Mouse (Mus musculus) forebrain, embryonic 13.5 days (tissue): Measurements from ENCODE around the gene Gm13691. TPM values are rescaled to one million over a fixed set of nuclear protein-coding genes. Genes with fewer than 3 reads are reported as not detected.
"Not testable (repeated sequence)": the region's sequence is repeated elsewhere in the genome, so short reads cannot be mapped to it uniquely, and the experiment has no call there.

Source experiments
- ATAC-seq: fragments of 200-750 bp; cut with Nextera tagmentation; 2 replicates; pipeline ENCODE4 v1.8.0; 2017
- H3K27ac ChIP-seq: fragments of 300-500 bp; sonication (generic); 2 replicates; pipeline ENCODE4 v1.5.1; 2015; ENCODE audit warnings: inconsistent platforms, mild to moderate bottlenecking, moderate library complexity
- H3K27me3 ChIP-seq: fragments of 300-500 bp; sonication (generic); 2 replicates; pipeline ENCODE4 v1.6.1; 2015; ENCODE audit warnings: mild to moderate bottlenecking, inconsistent platforms
- H3K36me3 ChIP-seq: fragments of 300-500 bp; sonication (generic); 2 replicates; pipeline ENCODE4 v1.6.1; 2015; ENCODE audit warnings: mild to moderate bottlenecking, inconsistent platforms; ENCODE audit not compliant: poor library complexity, severe bottlenecking
- H3K4me1 ChIP-seq: fragments of 300-500 bp; sonication (generic); 2 replicates; pipeline ENCODE4 v1.6.1; 2015; ENCODE audit warnings: inconsistent platforms
- H3K4me2 ChIP-seq: fragments of 300-500 bp; sonication (generic); 2 replicates; pipeline ENCODE4 v1.6.1; 2015; ENCODE audit warnings: inconsistent platforms, mild to moderate bottlenecking, moderate library complexity
- H3K4me3 ChIP-seq: fragments of 300-500 bp; sonication (generic); 2 replicates; pipeline ENCODE4 v1.5.1; 2015; ENCODE audit warnings: mild to moderate bottlenecking, inconsistent platforms
- H3K9ac ChIP-seq: fragments of 300-500 bp; sonication (generic); 2 replicates; pipeline ENCODE4 v1.6.1; 2015; ENCODE audit warnings: mild to moderate bottlenecking, inconsistent platforms
- H3K9me3 ChIP-seq: fragments of 300-500 bp; sonication (generic); replicated peaks from 2 replicates; pipeline ENCODE4 v1.6.1; 2016; ENCODE audit warnings: inconsistent platforms
- WGBS: fragments of 180-500 bp; shearing (Covaris S2); methylation state at CpG from one replicate; pipeline ENCODE4 v1.1.7; 2015; 5-methylcytosine and 5-hydroxymethylcytosine counted together
- polyA plus RNA-seq: library from polyadenylated mRNA; unstranded; fragments of >200 nt; fragmentation: Nextera tagmentation; extraction: Ambion mirVana; gene quantifications from 2 replicates; pipeline ENCODE4 v1.2.1, GENCODE M21; 2015

Gm13691 gene
- polyA plus RNA-seq, 1 experiment from 2014 or later: not detected

DNA sequence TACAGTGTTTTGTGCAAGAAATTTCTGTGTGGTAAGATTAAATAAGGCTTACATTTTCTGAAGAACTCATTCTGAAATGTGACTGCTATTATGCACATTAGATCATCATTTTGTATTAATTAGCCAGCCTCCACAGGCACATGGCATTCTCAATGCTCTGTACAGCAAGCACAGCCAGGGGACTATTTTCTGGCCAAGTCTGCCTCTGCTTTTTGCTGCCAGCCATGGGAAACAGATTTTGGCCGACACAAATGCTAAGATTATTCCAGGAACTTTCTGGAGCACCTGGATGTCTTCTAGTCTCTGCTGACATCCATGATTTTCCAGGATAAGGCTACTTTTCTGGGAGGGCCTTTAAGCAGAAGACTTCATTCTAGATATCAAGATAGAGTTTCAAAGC is 18.6 kb downstream of the Gm13691 start:
- 0 out of 2 replicates have a peak, but pooled peaks have one; percentile 65 for ATAC-seq
- WGBS: 51% methylated on average over 1 of the region's 1 CpGs
- Histone ChIP-seq H3K4me1 (no peaks in the 10 kb centered on the region), H3K4me3 (no peak overlapping the region), H3K9me3 (no peaks in the 10 kb centered on the region), H3K4me2 (no peak overlapping the region), H3K27ac (no peak overlapping the region), H3K9ac (no peak overlapping the region), H3K27me3 (no peaks in the 10 kb centered on the region), H3K36me3 (no peaks in the 10 kb centered on the region)

- H3K27ac ChIP-seq: no peak overlapping the region
- no peaks in the 10 kb centered on the region for H3K36me3 ChIP-seq
- no peak for ATAC-seq
- H3K4me2 ChIP-seq: no peak overlapping the region
- H3K9me3 ChIP-seq: no peaks in the 10 kb centered on the region
- WGBS: 87% methylated on average over 3 of the region's 3 CpGs
- no peaks in the 10 kb centered on the region for H3K4me1 ChIP-seq
- H3K4me3 ChIP-seq: no peak overlapping the region
- H3K9ac ChIP-seq: no peak overlapping the region
- no peaks in the 10 kb centered on the region for H3K27me3 ChIP-seq
Observed at GRCm38 (mm10) chr2:84009818-84010217, 19.5 kb downstream of the Gm13691 start.

- no peak overlapping the region for H3K27ac ChIP-seq
- 73% methylated on average over 6 of the region's 6 CpGs for WGBS
- ATAC-seq: no peak
Observed at GRCm38 (mm10) chr2:84014572-84014971, 24.2 kb downstream of the Gm13691 start.

DNA sequence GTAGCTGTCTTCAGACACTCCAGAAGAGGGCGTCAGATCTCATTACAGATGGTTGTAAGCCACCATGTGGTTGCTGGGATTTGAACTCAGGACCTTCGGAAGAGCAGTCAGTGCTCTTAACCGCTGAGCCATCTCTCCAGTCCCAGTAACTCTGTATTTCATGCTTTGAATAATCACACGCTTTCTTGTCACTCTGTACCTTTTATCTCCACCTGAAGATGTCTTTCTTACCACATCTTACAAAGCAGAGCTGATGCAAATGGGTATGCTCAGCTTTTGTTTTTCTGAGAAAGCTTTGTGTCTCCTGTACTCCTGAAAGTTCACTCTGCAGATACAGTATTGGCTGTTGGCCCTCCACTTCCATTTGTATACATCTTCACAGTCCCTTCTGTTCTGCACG is 25.9 kb downstream of the Gm13691 start:
- not testable (repeated sequence) for ATAC-seq

More at GRCm38 (mm10) chr2:84014572-84014971, 24.2 kb downstream of the Gm13691 start:
- H3K36me3 ChIP-seq: no peaks in the 10 kb centered on the region
- H3K4me2 ChIP-seq: no peak overlapping the region
- H3K9ac ChIP-seq: no peak overlapping the region
- no peaks in the 10 kb centered on the region for H3K9me3 ChIP-seq
- no peak overlapping the region for H3K4me3 ChIP-seq
- no peaks in the 10 kb centered on the region for H3K4me1 ChIP-seq
- H3K27me3 ChIP-seq: no peaks in the 10 kb centered on the region

GRCm38 (mm10) chr2:84018330-84018729 is 28.0 kb downstream of the Gm13691 start:
- H3K9me3 ChIP-seq: no peaks in the 10 kb centered on the region
- no peaks in the 10 kb centered on the region for H3K27me3 ChIP-seq
- H3K9ac ChIP-seq: no peak overlapping the region
- no peak overlapping the region for H3K27ac ChIP-seq
- H3K4me3 ChIP-seq: no peak overlapping the region
- no peak for ATAC-seq
- no peaks in the 10 kb centered on the region for H3K4me1 ChIP-seq
- H3K4me2 ChIP-seq: no peak overlapping the region
- WGBS: 87% methylated on average over 3 of the region's 3 CpGs
- H3K36me3 ChIP-seq: no peaks in the 10 kb centered on the region

More for the DNA sequence above, 25.9 kb downstream of the Gm13691 start:
- not testable (repeated sequence) for H3K9ac ChIP-seq, H3K4me2 ChIP-seq, H3K4me3 ChIP-seq, H3K9me3 ChIP-seq, H3K27me3 ChIP-seq, H3K27ac ChIP-seq, H3K4me1 ChIP-seq, H3K36me3 ChIP-seq
- WGBS: 80% methylated on average over 5 of the region's 5 CpGs

GRCm38 (mm10) chr2:84019519-84020305 is 29.4 kb downstream of the Gm13691 start:
- 81% methylated on average over 8 of the region's 8 CpGs for WGBS
- no peak overlapping the region for H3K4me3 ChIP-seq

GRCm38 (mm10) chr2:84021930-84022329 is 31.6 kb downstream of the Gm13691 start:
- no peaks in the 10 kb centered on the region; the same call in 1 of the 2 replicates for H3K4me1 ChIP-seq

More at GRCm38 (mm10) chr2:84019519-84020305, 29.4 kb downstream of the Gm13691 start:
- H3K27ac ChIP-seq: no peak overlapping the region
- H3K27me3 ChIP-seq: no peaks in the 10 kb centered on the region
- no peaks in the 10 kb centered on the region for H3K4me1 ChIP-seq
- H3K36me3 ChIP-seq: no peaks in the 10 kb centered on the region
- no peaks in the 10 kb centered on the region for H3K9me3 ChIP-seq
- no peak for ATAC-seq
- no peak overlapping the region for H3K4me2 ChIP-seq
- no peak overlapping the region for H3K9ac ChIP-seq

GRCm38 (mm10) chr2:84022905-84023304 is 32.6 kb downstream of the Gm13691 start:
- no peak for ATAC-seq
- H3K4me2 ChIP-seq: no peak overlapping the region
- no peaks in the 10 kb centered on the region for H3K27me3 ChIP-seq
- 96% methylated on average over 2 of the region's 2 CpGs for WGBS
- no peaks in the 10 kb centered on the region for H3K36me3 ChIP-seq
- no peaks in the 10 kb centered on the region for H3K9me3 ChIP-seq
- H3K9ac ChIP-seq: no peak overlapping the region
- H3K4me3 ChIP-seq: no peak overlapping the region
- no peaks in the 10 kb centered on the region; the same call in 1 of the 2 replicates for H3K4me1 ChIP-seq
- H3K27ac ChIP-seq: no peak overlapping the region

More at GRCm38 (mm10) chr2:84021930-84022329, 31.6 kb downstream of the Gm13691 start:
- Histone ChIP-seq H3K9ac (no peak overlapping the region), H3K9me3 (no peaks in the 10 kb centered on the region), H3K36me3 (no peaks in the 10 kb centered on the region), H3K4me3 (no peak overlapping the region), H3K4me2 (no peak overlapping the region), H3K27ac (no peak overlapping the region), H3K27me3 (no peaks in the 10 kb centered on the region)
- ATAC-seq: no peak
- WGBS: 71% methylated on average over 2 of the region's 2 CpGs

DNA sequence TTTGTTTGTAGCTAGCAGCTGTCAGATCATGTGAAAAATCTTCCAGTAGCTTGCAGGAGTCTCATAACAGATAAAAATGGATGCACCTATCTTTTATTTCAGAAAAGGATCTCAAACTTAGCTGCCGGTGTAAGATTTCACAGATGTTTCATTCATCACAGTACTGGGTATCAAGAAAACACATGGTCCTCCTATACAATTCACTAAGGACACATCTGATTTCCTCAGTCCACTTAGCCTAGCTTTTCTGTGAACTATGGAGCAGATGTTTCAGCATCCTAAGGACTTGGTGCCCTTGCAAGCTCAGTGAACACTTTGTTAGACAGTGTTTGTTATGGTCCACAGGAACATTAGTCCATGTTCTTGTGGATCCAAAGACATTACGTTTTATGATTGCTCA is 33.0 kb downstream of the Gm13691 start:
- H3K4me3 ChIP-seq: no peak overlapping the region
- H3K4me2 ChIP-seq: no peak overlapping the region
- no peak overlapping the region for H3K27ac ChIP-seq
- no peak for ATAC-seq
- H3K9me3 ChIP-seq: no peaks in the 10 kb centered on the region
- 83% methylated on average over 2 of the region's 2 CpGs for WGBS
- H3K4me1 ChIP-seq: no peaks in the 10 kb centered on the region; the same call in 1 of the 2 replicates
- no peaks in the 10 kb centered on the region for H3K27me3 ChIP-seq
- no peaks in the 10 kb centered on the region for H3K36me3 ChIP-seq
- no peak overlapping the region for H3K9ac ChIP-seq

GRCm38 (mm10) chr2:84025217-84025616 is 34.9 kb downstream of the Gm13691 start:
- H3K4me1 ChIP-seq: no peaks in the 10 kb centered on the region; the same call in 1 of the 2 replicates
- 0 out of 2 replicates have a peak, but pooled peaks have one; percentile 27 for ATAC-seq
- H3K4me2 ChIP-seq: no peak overlapping the region

GRCm38 (mm10) chr2:84032505-84032904 is 42.2 kb downstream of the Gm13691 start:
- Histone ChIP-seq H3K27me3 (no peaks in the 10 kb centered on the region), H3K9me3 (no peaks in the 10 kb centered on the region), H3K36me3 (no peaks in the 10 kb centered on the region), H3K4me1 (no peaks in the 10 kb centered on the region), H3K27ac (no peak overlapping the region), H3K4me2 (no peak overlapping the region), H3K4me3 (no peak overlapping the region), H3K9ac (no peak overlapping the region)
- ATAC-seq: no peak
- WGBS: 91% methylated on average over 2 of the region's 2 CpGs

More at GRCm38 (mm10) chr2:84025217-84025616, 34.9 kb downstream of the Gm13691 start:
- Histone ChIP-seq H3K4me3 (no peak overlapping the region), H3K27ac (no peak overlapping the region), H3K9ac (no peak overlapping the region), H3K9me3 (no peaks in the 10 kb centered on the region), H3K27me3 (no peaks in the 10 kb centered on the region), H3K36me3 (no peaks in the 10 kb centered on the region)
- WGBS: 8% methylated on average over 4 of the region's 4 CpGs

DNA sequence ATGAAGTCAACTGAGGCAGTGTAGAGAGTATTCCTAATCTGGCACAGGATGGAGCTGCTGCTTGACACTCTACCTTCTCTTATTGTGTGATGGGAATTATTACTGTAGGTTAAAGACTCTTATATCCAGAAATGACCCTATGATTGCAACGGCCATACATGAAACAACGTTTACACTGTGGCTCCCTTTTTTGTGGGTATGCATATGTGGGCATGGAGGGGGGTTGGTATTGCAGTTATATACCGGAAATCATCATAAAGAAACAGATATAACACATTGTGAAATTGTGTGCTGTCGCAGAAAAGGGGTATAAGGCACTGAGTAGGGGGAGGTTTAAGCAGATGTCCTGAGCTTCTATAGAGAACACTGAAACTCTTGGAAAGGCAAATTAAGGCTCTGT is 45.6 kb downstream of the Gm13691 start:
- Histone ChIP-seq H3K4me3 (no peak overlapping the region), H3K27me3 (no peaks in the 10 kb centered on the region), H3K36me3 (no peaks in the 10 kb centered on the region), H3K9me3 (no peaks in the 10 kb centered on the region), H3K4me1 (no peaks in the 10 kb centered on the region), H3K4me2 (no peak overlapping the region), H3K27ac (no peak overlapping the region), H3K9ac (no peak overlapping the region)
- ATAC-seq: no peak
- WGBS: 84% methylated on average over 4 of the region's 4 CpGs
